Mouse (Mus musculus) lung, adult 2 months (tissue): ENCODE measurements around the gene Gm42372.

Source experiments
- CTCF ChIP-seq: fragments of 200-500 bp; IDR thresholded peaks from 2 replicates; pipeline ENCODE4 v1.5.1; 2011; ENCODE audit warnings: mild to moderate bottlenecking, low read length, control low read depth; ENCODE audit not compliant: insufficient read depth
- POLR2A ChIP-seq: fragments of 200-500 bp; IDR thresholded peaks from 2 replicates; pipeline ENCODE4 v1.6.1; 2011; ENCODE audit warnings: low read depth, mild to moderate bottlenecking, control low read depth, low read length, borderline replicate concordance; ENCODE audit errors: extremely low read depth

- TF ChIP-seq CTCF (no peak), POLR2A (no peak)
These were observed 47.4 kb downstream of the Gm42372 start for GRCm38 (mm10) chr7:17030239-17030638.
